Mouse (Mus musculus): ENCODE data around the gene Cnnm4.

DNA sequence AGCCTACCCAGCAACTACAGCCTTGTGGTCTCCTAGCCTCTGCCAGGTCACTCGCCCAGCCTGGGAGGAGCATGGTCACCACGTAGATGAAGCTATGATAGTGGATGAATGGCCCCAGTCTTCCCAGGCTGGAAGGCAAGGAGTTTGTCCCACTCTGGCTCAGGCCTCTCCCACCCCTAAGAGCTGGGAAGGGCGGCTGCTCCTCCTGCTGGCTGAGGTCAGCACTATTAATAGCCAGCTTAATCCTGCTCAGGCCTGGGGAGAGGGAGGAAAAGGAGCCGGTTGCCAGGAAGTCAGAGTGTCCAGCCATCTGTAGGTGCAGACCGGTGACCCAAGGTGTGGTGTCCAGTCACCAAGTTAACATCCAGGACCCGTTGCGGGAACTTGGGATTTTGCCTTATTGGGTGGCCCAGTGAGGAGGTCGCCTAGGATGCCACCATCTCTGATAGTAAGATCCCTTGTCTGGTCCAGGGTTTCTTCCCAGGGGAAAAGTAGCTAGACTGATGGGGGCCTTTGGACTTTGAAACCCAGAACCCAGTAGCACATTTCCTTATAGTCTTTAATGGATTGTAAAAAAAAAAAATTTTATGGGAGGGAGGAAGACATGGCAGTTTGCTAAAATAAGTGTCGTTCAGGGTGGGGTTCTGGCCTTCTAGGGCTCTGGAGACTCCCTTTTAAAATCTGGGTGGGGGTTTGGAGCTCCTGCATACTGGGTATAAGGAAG lies 21.2 kb downstream of the Cnnm4 start:
- no peak for TF ChIP-seq POLR2A (IDR thresholded peaks at IDR 0.05; ENCODE audit: control insufficient read depth, extremely low read depth, insufficient read depth, low read length, poor library complexity)
- TF ChIP-seq CTCF (IDR thresholded peaks at IDR 0.05; ENCODE audit: borderline replicate concordance, control insufficient read depth, extremely low read depth, insufficient read depth, low read length, poor library complexity), result no peak
